Mouse (Mus musculus): ENCODE measurements around the gene E130308A19Rik.

The E130308A19Rik gene

DNA sequence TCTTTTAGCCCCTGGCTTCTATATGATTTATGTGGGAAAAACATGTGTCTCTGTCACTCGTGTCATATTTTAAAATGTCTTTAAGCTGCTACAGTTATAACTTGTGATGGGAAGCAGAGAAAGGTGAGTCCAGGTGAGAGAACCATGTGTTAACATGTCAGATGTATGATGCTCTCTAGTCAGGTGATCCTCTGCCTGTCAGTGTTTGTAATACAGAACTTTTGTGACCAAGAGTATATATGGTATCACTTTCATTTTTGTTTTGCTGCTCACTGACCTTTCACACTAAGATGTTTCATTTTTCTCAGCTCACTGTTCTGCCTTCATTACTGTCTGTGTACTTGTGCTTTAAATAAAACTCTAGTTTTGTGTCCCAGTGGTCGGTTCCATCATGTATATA, 102.8 kb downstream of the E130308A19Rik start:
- WGBS = 93% methylated on average over 2 of the region's 2 CpGs

DNA sequence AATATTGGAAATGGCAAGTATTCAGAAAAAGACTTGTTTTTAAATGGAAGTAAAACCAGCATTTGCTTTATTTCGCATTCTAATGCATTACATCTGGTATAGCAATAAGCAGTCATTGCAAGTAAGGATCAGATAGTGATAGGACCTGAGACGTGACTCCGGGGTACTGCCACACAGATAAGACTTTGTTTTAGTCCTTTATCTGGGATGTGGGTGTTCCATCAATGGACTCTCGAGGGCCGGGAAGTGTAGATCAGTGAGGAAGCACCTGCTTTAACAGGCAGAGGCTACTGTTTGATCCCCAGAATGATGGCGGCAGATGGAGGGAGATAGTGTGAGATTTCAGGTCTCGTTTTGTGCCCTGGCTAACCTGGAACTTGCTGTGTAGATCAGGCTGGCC, 105.5 kb downstream of the E130308A19Rik start:
- WGBS = 96% methylated on average over 7 of the region's 7 CpGs

DNA sequence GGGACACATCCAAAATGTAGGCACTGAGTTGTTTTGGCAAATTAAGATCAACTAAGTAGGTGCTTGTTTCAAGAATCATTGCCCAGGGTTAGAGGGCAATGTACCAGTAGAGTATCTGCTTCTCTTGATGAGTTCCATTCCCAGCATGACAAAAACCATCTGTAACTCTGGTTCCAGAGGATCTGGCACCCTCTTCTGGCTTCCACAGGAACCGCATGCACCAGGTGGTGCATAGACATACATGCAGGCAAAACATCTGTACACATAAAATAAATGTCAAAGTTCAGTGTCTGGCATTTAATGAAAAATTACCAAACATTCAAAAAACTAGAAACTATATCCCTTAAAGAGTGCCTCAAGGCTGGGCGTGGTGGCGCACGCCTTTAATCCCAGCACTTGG, 113.3 kb downstream of the E130308A19Rik start:
- WGBS = over 99% methylated on average over 4 of the region's 4 CpGs

DNA sequence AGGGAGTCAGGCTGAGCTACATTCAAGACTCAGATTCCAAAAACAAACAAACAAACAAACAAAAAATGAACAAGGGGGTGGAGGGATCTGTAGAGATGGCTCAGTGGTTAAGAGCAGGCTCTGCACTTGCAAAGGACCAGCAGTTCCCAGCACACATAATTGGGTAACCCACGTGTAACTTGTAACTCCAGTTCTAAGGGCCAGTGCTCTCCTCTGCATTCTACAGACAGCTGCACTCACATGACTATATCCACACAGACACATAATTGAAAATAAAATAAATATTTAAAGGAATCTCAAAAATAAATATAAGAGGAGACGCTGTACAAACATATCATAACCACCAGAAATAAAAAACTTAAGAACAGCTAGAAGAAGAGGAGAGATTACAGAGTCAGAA, 113.9 kb downstream of the E130308A19Rik start:
- WGBS = 80% methylated on average over 2 of the region's 2 CpGs

DNA sequence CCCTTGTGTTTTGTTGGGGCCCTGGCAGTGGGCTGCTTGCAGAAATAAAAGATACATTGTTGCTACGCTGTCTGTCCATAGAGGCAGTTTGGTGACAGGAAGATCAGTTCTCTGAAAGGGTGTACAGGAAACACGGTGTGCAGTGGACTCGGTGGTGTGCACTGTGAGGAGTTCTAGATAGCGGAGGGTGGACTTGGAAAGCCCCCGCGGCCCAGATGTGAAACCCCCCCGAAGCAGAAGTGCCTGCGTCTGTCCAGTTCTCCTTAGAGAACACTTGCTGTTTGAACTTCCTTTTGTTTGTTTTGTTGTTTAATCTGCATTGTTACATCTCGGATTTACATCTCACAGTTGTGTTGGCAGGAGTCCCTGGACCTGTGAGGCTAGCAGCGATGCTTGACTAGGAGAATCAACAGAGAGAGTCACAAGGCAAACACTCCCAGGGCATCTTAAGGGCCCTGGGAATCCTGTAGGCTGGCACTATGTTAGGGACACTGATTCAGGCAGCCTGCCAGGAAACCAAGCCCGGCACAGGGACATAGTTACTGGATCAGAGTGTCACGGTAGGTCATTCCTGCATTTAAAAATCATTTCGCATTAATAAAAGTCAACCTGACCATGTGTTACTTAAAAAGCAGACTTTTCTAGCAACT, 127.6 kb downstream of the E130308A19Rik start:
- 54% methylated on average over 13 of the region's 13 CpGs for WGBS

DNA sequence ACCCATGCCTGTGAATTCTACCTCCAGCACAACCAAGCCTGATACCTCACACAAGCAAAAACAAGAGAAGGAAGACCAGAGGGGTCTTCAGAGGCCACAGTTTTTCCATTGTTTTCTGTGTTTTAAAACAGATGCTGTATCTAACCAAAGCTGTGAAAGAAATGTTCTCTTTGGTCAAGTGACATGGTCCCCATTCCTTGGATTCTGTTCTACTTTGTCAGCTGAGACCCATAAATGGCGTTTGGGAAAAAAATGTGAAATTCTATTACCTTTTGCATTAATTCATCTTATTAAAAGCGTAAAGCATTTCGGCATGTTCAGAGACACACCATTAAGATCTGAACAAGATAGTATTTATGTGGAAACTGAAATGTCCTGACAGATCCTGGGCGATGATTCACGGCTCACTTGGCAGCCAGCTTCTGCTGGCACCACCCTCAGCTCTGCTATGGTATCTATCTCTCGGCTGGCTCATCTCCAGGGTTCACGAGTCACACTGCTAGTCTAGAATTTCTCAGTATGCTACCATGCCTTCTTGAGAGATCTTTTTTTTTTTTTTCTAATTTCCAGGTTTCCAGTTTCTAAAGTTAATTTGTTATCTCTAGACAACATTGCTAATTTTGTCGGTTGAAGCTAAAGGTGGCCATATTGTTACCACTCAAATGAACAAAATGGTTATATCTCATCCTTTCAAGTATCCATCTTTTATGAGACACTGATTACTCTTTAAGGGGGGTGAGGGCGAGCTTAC, 130.5 kb downstream of the E130308A19Rik start:
- 41% methylated on average over 9 of the region's 9 CpGs for WGBS

DNA sequence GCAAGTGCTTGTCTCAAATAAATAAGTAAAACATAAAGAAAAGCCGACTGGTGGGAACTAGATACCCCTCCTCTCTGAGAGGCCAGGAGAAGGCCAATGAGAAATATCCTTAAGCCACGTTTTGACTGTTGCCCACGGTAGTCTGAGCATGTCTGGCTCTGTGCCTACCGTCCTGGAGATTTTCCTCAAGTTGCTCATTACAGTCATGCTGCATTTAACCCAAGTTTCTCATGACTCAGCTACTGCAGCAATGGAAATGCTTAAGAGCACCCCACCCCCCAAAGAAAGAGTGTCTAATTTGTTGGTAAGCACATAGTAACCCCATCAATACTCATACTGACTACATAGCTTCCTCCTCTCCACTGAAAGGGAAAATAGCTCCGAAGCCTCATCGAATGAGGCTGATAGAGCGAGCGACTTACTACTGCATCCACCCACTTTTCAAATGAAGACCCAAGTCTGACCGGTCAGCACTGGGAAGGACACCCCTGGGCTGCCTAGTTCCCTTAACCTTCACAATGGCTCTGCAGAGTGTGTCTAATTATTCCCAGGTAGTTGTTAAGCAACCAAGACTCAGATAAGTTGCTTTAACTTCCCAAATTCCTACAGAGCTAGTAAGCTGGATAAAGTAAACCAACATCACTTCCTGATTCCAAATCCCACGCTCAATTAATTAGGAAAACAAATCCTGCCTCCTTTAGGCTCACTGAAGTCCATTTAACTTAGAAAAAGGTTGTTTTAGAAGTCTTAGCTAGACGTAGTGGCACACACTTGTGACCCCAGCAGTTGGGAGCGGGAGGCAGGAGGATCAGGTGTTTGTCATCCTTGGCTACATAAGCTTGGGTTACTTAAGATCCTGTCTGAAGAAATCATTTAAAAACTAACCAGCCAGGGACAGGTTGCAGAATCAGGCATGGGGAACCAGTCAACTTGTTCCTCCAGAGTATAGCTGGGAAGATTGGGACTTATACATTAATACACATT, 131.7 kb downstream of the E130308A19Rik start:
- WGBS = 82% methylated on average over 12 of the region's 12 CpGs

DNA sequence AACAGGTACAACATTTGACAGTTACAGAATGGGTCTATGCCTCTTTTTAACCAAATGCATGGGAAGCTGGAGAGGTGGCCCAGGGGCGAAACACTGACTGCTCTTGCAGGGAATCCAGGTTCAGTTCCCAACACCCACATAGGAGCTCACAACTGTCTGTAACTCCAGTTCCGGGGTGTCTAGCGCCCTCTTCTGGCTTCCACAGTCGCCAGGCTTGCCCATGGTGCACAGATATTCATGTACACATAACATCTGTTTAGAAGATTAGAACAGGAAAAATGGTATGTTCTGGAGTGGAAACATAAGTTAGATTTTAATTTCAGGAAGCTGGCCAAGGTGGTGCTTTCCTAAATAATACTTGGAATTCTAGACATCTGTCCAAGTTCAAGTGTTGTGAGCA, 134.0 kb downstream of the E130308A19Rik start:
- WGBS = 72% methylated on average over 4 of the region's 4 CpGs

DNA sequence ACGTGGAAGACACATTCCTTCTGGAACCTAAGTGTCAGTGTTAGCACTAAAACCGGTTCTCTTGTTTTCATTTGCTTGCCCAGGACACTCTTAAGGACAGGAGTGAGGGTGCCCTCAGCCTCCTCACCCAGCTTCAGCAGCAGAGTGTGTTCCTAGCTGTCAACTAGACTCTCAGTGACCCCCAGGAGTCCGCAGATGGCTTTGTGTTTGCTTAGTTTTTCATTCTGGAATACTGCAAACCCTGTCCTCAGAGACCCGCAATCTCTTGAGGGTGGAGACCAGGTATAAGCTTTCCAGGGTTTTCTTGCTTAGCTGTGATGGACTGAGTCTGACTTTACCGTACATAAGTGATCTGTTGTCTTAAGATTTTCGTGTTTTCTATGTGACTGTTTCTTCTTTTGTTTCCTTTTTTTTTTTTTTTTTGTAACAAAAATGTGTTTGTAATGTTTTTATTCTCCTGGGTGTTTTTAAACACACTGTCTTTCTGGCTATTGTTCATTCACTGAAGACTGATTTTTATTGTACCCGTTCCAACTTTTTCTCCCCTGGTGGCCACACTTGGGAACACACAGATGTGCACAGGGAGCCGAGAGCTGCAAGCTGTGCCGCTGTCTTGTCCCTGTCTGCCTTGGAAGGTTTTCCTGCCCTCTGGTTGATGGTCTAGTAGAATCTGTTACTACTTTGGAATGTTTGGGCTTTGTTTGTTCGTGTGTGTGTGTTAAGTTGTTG, 134.8 kb downstream of the E130308A19Rik start:
- 51% methylated on average over 10 of the region's 10 CpGs for WGBS

DNA sequence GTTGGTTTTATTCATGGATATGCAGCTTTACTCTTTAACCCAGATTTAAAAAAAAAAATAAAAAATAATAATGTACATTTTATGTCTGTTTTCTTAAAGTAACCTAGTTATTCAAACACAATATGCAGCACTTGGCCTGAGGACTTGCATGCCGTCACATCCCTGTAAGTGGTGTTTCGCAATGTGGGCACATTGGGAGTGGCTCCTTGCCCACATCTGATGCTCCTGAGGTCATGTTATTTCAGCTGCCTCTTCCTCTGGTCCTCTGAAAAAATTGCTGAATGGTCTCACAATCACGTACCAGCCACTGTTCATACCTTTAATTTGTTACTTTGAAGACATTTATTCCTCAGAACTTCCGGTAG, 135.3 kb downstream of the E130308A19Rik start:
- WGBS = 80% methylated on average over 4 of the region's 4 CpGs

DNA sequence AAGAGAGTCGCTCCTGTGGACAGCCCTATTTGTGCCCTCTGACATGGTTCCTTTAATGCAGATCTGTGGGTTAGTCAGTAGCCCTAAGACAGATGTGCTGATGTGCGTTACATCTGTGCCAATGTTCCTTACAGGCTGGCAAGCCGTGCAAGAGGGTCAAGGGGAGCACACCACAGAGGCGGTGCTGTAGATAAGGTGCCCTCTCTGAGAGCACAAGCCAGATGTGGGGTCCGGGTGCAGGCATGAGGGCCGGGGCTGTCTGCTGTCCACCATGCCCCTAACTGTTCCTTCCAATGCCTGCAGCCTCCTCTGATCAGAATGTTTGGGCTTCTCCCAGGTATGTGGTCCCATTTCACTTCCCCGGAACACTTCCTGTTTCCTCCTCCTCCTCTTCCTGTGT, 138.9 kb downstream of the E130308A19Rik start:
- 78% methylated on average over 7 of the region's 7 CpGs for WGBS

DNA sequence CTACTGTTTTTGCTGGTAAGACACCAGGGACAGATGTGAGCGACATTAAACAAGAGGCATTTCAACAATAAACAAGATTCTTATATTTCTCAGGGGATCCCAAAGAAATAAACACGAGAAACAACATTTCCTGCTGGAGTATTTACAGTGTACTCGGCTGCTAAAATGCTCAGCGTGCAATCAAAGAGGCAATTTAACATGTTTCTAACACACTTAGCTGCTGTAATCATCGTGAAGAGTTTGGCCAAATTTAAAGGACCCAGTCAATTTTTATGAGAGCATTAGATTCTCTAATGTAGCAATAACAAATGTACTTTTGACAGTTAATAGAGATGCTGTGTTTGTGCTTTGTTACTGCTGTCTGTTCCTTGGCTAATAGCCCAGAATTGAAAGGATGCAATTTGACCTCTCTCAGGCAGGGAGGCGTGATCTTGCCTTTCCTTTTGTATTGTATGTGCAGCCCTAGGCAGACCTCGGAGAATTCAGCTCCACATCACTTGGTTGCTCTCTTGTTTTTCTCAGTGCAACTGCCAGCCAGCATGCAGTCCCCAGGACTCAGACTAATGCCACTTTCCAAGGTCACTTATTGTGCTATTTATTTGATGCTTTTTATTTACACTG, 139.5 kb downstream of the E130308A19Rik start:
- 44% methylated on average over 7 of the region's 7 CpGs for WGBS

DNA sequence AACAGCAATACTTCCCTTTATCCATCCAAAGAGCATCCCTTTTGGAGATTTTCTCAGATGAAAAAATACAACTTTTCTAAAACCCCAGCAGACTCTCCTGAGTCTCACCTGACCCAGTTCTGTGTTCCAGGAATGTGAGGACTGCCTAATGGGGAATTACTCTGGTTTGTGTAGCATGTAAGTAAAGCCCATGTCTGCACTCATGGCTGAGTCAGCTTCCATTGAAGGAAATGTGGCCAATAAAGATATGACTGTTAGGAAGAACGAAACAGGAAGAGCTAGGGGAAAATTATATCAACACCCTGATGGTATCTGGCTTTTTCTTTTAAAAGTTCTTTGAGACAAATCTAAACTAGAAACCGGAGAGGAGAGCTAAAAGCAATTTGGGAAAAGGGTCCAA, 141.7 kb downstream of the E130308A19Rik start:
- WGBS = 85% methylated on average over 2 of the region's 2 CpGs

DNA sequence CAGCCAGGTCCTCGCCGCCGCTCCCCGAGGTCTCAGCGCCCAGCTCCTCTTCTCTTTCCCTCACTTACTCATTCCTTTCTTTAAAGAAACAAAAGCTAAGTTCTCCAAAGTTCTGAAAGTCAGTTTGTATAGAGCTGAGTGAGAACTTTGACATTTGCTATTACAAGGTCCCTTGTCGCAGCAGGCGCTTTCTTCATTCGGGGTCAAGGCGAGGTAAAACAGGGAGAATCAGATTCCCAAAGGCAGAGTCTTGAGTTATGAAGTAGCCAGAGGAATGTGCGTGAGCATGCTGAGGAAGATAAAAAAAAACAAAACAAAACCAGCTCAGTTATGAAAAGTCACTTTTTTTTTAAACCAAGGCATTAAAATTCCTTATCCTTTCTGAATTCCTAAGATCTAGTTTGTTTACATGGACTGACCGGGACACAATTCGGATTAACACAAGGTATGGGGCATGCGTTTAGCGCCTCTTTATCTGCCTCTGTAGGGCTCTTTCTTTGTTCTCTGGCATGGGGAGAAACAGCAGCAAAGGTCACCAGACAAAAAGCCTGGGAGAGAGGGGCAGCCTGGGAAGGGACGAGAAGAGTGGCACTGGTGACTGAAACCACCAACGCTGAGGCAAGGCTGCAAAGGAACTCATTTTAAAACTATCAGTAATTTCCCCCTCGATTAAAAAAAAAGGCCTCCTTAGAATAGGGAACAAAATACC, 146.3 kb downstream of the E130308A19Rik start:
- WGBS = 74% methylated on average over 17 of the region's 17 CpGs

DNA sequence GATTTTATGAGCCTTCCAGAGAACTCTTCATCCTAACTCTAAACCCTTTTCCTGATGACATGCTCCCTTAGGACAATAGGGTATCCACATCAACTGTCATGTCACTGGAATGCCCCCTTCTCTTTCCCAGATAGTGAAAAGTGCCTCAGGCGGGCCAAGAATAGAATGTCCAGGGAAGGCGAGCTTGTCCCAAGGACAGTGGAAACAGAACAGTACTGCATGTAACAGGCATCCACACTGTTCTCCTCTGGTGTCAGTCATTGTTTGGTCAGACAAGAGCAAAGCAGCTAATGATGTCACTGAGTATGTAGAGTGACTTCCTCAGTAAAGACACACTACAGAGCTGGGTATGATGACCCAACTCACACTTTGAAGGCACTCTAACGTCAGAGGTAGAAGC, 151.8 kb downstream of the E130308A19Rik start:
- WGBS = 81% methylated on average over 3 of the region's 3 CpGs

DNA sequence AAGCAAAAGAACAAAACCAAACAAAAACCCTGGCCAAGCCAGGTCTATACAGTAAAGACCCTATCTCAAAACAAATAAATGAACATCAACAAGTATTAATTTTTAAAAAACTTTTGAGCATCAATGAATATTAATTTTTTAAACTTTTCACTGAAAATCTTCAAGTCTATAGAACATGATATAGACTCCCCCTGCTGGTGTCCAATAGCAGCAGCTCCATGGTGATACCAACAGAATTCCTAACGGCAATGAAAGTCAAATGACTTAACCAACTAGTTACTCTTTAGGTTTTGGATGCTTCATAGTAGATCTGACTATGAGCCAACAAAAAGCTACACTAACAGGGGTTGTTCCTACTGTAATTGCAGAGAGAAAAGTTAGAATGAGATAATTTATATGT, 154.6 kb downstream of the E130308A19Rik start:
- 8% methylated on average over 1 of the region's 1 CpGs for WGBS

DNA sequence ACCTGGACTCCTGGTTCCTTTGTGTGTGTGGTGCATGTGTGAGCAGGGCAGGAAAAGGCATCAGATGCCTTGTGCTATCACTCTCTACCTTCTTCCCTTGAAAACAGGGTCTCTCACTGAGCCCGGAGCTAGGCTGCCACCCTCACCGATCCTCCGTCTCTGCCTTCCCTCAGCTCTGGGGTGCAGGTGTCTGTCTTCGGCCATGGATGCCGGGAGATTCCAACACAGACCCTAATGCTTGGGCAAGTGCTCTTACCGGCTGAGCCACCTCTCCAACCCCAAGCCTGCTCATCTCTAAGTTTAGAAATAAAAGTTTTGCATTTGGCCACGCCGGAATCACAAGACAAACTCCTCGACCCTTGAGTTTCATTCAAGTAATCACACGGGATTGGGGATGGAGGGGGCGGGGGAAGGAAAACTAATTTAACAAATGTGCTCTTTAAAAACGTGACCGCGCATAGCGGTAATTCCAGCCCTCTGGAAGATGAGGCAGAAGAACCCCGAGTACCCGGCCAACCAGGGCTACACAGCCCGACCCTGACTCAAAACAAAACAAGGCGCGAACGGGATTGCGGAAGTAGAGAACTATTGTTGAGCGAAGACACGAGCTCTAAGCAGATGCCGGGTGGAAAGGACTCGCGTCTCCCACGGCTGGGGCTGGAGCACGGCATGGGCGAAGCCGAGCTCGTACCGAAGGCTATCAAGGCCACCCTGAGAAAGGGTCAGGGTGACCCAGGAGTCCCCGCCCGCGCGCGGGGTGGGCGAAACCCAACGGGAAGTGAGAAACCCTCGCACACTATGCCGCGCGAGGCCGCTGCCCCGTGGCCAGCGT, 157.1 kb downstream of the E130308A19Rik start:
- under 1% methylated on average over 47 of the region's 47 CpGs for WGBS

DNA sequence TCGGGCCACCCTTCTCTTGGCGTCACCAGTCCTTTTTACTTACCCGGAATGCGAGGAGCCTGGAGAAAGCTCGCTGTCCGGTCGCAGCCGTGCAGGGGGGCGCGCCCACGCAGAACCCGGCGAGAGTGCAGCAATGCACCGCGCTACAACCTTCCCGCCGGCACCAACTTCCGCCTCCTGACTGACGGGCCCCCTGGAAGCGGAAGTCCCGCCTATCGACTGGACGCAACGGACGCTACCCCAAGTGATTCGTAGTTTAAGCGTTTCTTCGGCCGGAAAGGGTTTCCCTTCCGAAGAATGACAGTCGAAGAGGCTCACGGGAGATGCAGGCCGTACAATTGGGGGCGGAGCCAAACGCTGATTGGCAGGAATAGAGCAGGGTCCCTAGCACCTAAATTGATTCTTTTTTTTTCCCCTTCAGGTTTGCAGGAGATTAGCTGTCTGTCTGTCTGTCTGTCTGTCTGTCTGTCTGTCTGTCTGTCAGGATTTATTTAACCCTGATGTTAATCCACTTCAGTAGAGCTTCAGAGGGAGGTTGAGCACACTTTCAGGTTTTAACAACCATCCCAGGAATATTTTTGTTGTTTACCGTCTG, 157.8 kb downstream of the E130308A19Rik start:
- under 1% methylated on average over 36 of the region's 36 CpGs for WGBS

DNA sequence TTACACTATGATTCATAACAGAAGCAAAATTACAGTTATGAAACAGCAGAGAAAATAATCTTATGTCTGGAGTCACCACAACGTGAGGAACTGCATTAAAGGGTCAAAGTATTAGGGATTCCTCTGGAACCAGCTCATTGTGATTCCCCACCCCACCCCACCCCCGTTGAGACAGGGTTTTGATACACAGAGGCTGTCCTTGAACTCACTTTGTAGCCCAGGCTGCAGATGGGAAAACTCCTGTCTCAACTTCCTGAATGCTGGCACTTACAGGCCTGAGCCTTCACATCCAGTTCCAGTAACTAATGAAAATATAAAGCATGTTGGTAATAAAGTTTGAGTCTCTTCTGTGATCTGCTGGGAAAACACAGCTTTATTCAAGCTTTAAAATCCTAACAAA, 159.4 kb downstream of the E130308A19Rik start:
- WGBS = 35% methylated on average over 2 of the region's 2 CpGs
